Mouse (Mus musculus): ENCODE measurements around the gene Tmbim1. TPM values are rescaled to one million over a fixed set of nuclear protein-coding genes. Genes with fewer than 3 reads are reported as not detected.
"Not testable (repeated sequence)": the region's sequence is repeated elsewhere in the genome, so short reads cannot be mapped to it uniquely, and the experiment has no call there.

Tmbim1 gene
- total RNA-seq, 2 experiments from 2014 or later, result 65.8 to 72.4 TPM

DNA sequence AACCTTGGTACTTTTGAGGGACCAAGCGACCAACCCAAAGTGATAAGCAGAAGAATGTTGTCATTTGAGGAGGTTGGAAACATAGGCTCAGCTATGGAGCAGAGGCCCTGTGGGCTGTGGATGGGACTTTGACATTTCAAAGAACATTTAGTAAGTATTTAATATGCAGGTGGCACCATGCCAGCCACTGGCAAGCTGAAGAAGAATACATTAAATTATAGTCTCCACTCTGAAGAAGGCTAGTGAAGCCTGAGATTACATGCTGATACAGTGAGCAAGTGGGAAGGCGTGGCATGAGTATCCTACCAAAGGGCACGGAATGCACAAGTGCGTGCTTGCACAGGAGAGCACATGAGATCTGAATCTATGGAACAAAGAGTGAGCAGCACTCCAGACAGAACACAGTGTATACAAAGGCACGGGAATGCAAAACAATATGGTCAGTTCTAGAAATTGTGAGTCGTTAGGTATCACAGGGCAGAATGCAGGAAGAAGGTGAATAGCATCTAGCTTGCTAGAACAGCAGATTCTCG, 24.5 kb upstream of the Tmbim1 start:
- DNase-seq (ENCODE audit: low spot score in 2 of 2), result no peak

DNA sequence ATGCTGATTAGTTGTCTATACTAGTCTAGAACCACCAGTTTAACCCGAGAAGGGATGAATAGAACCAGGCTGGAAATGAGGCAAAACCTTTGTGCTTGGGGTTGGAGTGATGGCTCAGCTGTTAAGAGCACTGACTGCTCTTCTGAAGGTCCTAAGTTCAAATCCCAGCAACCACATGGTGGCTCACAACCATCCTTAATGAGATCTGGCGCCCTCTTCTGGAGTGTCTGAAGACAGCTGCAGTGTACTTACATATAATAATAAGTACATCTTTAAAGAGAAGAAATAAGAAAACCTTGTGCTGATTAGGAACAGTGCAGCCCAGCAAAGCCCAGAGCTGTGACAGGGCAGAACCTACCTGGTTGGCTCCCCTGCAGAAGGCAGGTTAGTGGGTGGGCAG, 21.5 kb upstream of the Tmbim1 start:
- not testable (repeated sequence) for DNase-seq (ENCODE audit: low spot score in 2 of 2)

GRCm38 (mm10) chr1:74321396-74321795, 16.0 kb upstream of the Tmbim1 start:
- no peak for DNase-seq (ENCODE audit: low spot score in 2 of 2)

- DNase-seq (ENCODE audit: low spot score in 2 of 2), result no peak
Observed at GRCm38 (mm10) chr1:74318711-74319110, 13.3 kb upstream of the Tmbim1 start.

DNA sequence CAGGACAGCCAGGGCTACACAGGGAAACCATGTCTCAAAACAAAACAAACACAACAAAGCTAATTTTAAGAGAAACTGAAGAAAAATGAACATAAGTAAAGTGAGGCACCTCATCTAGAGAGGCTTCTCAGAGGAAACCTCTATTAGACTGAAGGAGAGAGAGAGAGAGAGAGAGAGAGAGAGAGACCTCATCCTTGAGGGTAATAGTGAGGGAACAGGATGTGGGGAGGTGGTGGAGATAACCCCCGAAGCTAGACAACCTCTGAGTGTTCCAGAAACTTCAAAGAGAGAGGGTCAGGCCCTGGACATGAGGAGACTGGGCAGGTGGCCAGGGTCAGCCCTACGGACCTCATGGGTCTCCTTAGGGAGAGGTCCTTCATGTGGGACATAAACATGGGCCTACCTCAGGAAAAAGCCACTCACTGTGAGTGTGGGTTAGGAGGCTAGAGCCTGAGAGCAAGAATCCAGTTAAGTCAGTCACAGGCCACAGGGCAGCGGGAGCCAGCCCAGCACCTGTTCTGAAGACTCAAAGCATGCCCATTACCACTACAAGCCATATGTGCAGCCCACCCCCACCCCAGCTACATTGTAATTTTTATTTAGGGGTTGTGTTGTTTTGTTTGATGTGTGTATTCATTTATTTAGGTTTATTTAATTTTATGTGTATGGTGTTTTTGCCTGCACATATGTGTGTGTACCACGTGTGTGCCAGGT, 10.8 kb upstream of the Tmbim1 start:
- no peak for DNase-seq (ENCODE audit: low spot score in 2 of 2)

DNA sequence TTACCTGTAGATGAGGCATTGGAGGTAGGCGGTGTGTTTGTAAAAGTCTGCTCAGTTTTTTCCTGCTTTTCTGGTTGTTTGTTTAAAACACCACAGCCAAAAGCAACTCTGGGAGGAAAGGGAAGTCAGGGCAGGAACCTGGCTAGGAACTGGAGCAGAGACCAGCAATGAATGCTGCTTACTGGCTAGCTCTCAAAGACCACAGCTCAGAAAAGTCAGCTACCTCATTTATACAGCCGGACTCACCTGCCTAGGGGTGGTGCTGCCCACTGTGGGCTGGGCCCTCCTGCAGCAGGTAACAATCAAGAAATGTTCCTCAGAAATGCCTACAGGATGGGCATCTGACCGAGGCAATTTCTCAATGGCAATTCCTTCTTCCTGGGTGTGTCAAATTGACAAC, 9.4 kb upstream of the Tmbim1 start:
- no peak for DNase-seq (ENCODE audit: low spot score in 2 of 2)

GRCm38 (mm10) chr1:74313049-74313692, 7.7 kb upstream of the Tmbim1 start:
- no peak for DNase-seq (ENCODE audit: low spot score in 2 of 2)

GRCm38 (mm10) chr1:74309767-74310166, 4.3 kb upstream of the Tmbim1 start:
- DNase-seq (ENCODE audit: low spot score in 2 of 2), result no peak

DNA sequence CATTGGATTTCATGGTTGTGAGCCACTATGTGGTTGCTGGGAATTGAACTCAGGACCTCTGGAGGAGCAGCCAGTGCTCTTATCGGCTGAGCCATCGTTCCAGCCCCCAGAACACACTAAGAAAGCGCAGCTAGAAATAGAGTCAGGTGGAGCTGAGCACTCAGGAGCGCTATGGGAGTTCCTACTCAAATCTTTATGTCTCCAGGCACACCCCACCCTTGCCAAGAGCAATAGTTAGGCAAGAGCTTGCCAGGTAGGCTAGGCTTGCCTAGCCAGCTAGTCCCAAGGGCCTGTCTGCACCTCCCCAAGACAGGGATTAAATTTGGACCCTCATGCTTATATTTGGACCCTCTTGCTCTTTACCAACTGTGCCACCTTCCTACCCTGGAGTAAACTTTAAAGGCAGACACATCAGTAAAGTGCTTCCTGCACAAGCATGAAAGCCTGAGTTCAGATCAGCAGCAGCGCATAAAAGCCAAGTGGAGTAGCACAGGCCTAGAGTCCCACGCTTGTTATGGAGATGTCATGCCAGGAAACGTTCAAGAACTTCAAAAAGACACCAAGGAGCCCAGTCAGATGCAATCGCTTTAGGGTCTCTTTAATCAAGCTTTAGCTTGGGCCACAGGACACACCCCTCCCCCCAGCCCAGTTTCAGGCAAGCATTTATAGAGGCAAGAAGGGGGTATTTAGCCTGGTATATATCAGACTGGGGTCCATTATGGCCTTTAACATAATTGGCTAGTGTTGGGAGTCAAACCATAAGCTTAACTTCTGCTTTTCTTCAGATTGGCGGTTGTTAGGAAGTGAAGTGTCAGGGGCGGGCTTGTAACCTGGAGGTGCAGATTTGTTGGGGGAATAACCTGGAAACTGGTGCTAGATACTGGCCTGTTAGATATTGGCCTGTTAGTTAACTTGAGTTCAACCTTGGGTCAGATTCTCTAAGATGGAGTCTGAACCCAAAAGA, 2.9 kb upstream of the Tmbim1 start:
- no peak for DNase-seq (ENCODE audit: low spot score in 2 of 2)

- no peak for DNase-seq (ENCODE audit: low spot score in 2 of 2)
Observed at GRCm38 (mm10) chr1:74307146-74307545, 1.7 kb upstream of the Tmbim1 start.

GRCm38 (mm10) chr1:74304946-74305345, 476 bp downstream of the Tmbim1 start:
- DNase-seq (ENCODE audit: low spot score in 2 of 2), result no peak

- no peak for DNase-seq (ENCODE audit: low spot score in 2 of 2)
Observed at GRCm38 (mm10) chr1:74304339-74304790, 1.1 kb downstream of the Tmbim1 start.

- DNase-seq (ENCODE audit: low spot score in 2 of 2), result peak; percentile 60 to 74
Observed at GRCm38 (mm10) chr1:74303509-74304338, 1.7 kb downstream of the Tmbim1 start.

- no peak for DNase-seq (ENCODE audit: low spot score in 2 of 2)
Observed at GRCm38 (mm10) chr1:74302835-74303234, 2.6 kb downstream of the Tmbim1 start.

GRCm38 (mm10) chr1:74302229-74302628, 3.2 kb downstream of the Tmbim1 start:
- DNase-seq (ENCODE audit: low spot score in 2 of 2), result no peak

DNA sequence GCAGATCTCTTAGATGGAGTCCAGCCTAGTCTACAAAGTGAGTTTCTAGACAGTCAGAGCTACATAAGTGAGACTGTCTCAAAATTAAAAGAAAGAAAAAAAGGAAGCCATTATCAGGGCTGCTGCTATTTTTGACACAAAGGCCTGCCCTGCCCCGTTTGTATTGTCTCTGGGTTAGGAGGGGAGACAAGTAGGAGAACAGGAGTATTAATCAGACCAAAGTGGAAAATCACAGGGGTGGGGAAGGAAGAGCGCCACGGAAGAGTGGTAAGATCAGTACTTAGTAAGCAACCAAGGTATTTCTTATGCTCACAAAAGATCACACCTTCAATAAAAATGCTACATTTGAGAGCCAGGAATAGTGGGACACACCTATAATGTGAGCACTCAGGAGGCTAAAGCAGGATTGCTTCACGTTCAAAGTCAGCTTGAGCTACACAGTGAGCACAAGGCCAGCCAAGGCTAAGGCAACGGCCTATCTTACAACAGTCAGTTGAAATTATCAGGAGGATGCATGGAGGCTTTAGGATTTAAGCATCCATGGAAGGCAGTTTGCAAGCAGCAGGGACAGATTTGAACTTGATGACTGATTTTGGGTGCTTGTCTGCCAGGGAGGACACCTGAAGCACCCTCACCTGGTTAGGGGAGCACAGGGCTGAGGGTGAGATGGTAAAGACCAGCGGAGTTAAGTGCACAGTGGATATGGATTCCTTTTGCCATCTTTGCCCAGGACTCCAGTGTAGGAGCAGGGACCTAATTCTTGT, 4.9 kb downstream of the Tmbim1 start:
- no peak for DNase-seq (ENCODE audit: low spot score in 2 of 2)

DNA sequence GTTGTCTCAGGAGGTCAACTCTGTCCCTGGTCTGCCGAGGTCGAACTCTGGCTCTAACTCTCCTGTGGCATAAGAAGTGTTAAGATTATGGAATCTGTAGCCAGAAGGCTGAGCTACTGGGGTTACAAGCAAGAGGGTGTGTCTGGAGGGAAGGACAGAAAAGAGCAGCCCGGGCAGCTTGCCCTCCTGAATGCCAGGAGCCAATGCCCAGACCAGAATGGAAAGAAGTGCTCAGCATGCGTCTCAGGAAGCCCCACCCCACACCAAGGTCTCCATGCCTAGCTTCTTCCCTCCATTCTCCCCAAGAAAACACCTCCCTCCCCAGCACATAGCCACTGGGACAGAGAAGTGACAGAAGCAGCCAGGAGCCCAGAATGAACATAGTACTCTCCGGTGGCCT, 6.4 kb downstream of the Tmbim1 start:
- DNase-seq (ENCODE audit: low spot score in 2 of 2), result no peak

DNA sequence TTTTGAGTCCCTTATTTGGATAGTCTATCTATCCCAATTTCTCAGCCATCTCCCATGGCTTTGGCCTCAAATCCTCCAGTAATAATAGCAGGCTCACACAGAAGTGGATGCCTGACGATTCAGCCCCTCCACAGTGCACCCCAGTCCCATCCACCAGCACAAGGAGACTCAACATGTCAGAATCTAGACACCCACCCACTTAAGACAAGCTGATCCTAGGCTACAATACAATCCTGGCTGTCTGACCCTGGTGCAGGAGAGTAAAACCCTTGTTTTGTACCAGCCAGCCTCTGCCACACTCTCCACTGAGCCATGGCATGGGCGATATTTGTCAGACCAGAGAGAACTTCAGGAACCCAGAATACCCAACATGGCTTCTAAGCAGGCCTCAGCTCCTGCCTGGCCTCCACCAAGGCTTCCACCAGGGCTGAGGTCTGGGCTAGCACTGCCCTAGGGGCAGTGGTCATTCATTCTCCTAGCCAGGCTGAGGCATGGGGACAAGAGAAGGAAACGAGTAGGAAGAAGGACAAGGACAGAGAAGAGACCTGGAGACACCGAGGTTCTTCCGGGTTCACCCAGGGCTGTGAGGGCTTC, 7.2 kb downstream of the Tmbim1 start:
- DNase-seq (ENCODE audit: low spot score in 2 of 2), result no peak

DNA sequence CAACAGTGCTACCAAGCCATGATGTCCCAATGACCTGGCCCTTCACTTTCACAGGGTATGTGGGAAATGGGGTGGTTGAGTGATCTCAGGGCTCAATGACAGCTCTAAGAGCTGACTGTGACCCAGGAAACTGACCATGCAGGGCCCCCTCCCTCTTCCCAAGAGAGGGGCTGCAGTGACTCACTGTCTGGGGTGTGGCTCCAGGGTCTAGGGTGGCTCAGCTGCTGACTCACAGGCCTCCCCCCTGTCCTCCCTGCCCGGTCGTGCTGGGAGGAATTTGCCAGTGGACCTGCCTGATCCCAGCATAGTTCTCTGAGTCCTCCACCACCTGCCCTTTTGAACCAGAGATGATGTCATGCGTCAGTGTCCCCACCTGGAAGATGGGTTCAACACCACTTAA, 8.2 kb downstream of the Tmbim1 start:
- peak in 1 of 2 experiments; percentile 28 for DNase-seq (ENCODE audit: low spot score in 2 of 2)

Measured in adrenal gland, postnatal 4 days (tissue).